Mouse (Mus musculus): ENCODE measurements around the gene Fgfr2.
"Not testable (repeated sequence)": the region's sequence is repeated elsewhere in the genome, so short reads cannot be mapped to it uniquely, and the experiment has no call there.

Gene Fgfr2

DNA sequence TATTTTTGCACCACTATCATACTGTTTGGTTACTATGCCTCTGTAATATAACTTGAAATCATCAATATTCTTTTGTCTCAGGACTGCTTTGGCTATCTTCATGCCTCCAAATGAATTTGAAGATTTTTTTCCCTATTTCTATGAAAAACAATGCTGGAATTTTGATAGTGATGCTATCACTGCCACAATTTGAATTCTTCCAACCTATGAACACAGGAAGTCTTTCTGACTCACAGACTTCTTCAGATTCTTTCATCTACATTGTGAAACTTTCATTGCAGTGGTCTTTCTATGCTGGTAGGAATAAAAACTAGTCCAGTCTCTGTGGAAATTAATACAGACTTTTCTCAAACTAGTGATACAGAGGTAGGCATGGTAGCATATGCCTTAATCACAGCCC lies 2631.1 kb downstream of the Fgfr2 start:
- no peak for DNase-seq (ENCODE audit: low spot score)

DNA sequence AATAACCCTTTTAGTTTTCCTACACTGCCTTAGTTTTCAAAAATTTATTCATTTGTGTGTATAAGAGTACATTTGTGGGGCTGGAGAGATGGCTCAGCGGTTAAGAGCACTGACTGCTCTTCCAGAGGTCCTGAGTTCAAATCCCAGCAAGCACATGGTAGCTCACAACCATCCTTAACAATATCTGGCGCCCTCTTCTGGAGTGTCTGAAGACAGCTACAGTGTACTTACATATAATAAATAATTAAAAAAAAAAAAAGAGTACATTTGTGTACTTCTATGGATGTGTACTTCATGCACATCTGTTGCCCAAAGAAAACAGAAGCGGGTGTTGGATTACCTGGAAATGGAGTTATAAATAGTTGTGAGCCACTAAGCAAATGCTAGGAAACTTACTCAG lies 2644.1 kb downstream of the Fgfr2 start:
- DNase-seq (ENCODE audit: low spot score) = not testable (repeated sequence)

DNA sequence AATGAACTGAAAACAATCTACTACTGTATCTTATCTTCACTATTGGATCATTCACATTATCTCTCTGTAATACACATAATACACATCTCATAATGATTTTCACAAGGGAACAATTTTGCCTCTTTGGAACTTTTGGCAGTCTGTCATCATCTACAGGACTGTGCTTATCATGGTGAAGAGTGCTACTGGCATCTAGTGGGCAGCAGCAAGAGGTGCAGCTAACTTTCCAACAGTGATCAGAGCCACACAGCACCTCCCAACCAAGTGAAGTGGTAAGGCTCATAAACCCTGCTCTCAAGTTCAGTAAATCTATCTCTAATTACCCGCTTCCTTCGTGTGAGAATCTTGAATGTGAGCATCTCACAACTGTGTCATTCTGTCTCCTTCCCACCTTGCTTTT lies 2647.2 kb downstream of the Fgfr2 start:
- DNase-seq (ENCODE audit: low spot score) = no peak

DNA sequence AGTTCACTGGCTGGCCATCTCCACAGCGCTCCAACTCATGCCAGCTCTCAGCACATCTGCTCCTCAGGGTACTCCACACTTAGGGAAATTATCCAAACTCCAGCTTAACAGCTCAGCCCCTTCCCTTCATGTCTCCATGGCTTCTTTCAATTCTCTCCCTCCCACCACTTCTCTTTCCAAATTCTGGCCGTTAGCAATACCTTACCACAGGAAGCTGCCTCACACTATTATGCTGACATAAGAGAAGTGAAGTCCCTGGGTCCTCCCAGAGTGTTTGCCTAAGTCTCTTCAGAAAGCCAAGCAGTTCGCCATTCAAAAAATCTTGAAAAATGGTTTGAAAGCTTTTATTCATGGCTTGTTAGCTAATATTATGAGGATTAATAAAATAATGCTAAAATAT lies 2649.3 kb downstream of the Fgfr2 start:
- no peak for DNase-seq (ENCODE audit: low spot score)

DNA sequence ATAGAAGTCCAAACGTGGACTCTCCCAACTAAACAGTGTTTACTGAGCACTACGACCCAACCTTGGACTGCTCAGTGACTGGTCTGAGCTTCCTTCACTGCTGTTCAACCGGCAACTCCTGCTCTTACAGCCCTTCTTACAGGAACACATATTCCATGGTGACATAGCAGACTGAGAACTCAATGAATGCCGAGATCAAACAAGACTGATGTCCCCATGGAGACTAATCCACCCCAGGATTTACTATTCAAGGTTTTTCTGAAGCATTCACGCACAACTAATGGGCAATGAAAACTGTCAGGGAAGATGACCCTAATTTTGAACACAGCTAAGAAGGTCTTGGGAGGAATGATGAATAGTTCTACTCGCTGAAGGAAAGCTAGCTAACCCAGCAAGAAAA lies 2650.5 kb downstream of the Fgfr2 start:
- no peak for DNase-seq (ENCODE audit: low spot score)

DNA sequence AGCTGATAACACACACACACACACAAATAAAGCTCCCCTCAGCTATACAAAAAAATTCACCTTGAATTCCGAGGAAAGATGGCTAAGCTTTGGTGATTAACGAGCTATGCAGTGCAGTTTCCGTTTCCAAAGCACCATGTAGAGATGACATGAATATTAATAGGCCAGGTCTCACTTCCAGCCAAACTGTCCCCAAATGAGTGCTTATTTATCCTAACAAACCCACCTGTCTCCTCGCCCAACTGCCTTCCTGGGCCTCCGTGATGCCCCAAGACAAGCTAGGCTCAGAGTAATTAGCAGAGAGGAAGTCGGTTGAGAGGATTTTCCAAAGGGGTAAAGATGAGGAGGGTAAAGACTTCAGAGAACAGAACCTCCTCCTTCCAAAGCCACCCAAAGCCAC lies 2652.1 kb downstream of the Fgfr2 start:
- no peak for DNase-seq (ENCODE audit: low spot score)

DNA sequence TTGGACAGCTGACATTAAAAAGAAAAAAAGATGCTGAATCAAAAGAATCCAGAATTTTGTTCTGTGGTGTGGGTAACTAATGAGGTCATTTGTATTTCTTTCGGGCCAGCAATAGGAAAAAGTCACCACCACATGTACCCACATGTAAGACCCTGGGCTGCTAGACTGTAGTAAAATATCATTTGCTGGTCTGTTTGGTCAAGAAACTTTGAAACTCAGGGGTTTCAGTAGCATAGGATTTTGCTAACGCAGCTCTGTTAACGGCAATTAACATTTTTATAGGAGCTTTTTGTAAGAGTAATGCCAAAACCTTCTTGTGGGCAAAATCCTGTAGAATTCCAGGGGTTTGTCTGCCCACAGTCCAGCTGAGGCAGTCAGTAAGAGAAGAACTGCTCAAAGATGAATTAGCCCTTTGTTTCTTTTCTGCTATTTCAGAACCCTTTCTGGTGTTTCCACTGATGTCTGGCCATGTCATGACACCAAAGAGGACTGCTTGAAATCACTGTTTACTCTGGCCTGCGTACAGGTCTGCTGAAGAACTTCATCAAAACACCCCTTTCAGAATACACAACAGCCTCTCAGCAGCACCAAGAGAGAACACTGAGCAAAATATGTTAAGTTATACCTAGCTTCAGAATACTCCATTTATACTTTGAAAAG lies 2667.4 kb downstream of the Fgfr2 start:
- DNase-seq (ENCODE audit: low spot score) = no peak

DNA sequence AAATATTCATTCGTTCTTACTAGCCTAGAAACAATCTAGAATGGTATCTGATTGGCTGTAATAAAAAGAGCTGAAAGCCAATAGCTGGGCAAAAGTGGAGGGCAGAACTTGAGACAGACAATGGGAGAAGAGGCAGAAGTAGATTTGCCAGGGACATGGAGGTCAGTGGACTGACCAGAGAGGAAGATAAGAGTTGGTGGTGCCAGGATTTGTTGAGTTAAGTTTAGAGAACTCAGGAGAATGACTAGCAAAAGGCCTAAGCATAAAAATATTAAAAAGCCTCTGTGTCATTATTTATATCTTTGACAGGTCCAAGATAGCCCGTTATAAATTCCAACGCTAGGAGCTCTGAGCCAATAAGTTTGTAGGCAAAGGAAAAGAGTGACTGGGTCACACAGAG lies 2668.9 kb downstream of the Fgfr2 start:
- no peak for DNase-seq (ENCODE audit: low spot score)

DNA sequence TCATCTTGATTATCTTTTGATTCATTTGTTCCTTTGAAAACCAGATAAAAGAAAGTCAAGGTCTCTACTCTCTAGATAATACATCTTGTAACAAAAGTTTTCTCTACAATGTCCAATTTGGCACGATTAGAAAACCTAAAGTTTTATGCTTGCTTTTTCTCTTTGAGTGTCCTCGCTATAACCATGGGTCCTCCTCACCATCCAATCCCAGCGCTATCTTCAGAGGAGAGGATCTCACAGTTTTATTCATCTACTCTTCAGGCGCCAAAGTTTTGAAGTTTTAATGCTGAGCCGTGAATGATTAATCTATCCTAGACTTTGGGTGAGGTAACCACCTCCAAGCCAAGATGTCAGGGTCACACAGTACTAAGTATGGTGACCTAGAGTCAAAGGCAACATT lies 2687.4 kb downstream of the Fgfr2 start:
- DNase-seq (ENCODE audit: low spot score) = no peak

DNA sequence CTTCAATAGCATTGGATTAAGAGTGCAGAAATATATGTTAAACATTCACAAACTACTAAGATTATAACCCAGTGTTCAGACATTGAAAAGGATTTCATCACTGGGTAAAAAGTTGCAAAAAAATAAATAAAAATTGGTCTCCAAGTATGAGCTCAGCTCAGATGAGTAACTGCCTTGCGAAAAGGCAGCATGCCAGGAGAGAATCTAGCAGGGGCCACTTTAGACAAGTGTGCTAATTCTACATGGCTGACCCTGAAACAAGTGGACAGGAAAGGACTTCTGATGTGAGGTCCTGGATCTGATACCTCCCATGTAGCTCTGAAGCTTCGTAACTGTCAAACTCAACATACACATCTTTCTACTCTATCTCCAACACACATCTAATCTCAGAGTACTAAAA lies 2691.0 kb downstream of the Fgfr2 start:
- DNase-seq (ENCODE audit: low spot score) = no peak

DNA sequence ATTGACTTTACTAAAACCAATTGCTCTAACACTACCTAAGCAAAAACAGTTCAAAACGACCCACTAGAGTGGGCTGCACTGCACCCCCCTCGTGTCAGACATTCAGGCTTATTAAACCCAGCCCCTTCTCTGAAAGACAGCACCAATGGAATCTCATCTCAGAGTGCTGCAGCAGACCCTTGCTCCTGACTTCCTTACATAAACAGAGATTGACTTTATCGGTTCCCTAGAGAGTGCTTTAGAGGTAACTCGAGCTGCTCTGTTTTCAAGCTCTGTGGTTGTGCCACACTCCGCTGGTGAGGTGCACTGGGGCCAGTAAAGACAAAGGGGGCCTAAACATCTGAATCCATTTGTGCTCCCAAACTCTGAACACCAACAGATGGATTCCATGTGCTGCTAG lies 2696.6 kb downstream of the Fgfr2 start:
- no peak for DNase-seq (ENCODE audit: low spot score)

DNA sequence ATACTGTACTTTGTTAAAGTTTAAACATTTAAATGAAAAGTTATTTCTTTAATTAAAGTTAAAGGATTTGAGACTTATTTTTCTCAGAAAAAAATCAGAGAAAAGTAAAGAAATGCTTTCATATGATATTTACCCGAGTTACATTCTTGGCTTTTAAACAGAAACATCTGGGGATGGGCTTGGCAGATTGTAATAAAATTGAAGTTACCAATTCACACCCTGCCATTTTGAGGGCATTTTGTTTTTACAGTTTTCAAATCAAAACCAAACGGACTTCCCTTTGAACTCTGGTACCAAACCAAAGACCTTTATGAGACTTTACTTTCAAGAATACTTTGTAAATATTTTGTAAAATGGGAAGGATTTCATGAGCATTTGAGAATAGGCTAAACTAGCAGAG lies 2697.2 kb downstream of the Fgfr2 start:
- DNase-seq (ENCODE audit: low spot score) = no peak

DNA sequence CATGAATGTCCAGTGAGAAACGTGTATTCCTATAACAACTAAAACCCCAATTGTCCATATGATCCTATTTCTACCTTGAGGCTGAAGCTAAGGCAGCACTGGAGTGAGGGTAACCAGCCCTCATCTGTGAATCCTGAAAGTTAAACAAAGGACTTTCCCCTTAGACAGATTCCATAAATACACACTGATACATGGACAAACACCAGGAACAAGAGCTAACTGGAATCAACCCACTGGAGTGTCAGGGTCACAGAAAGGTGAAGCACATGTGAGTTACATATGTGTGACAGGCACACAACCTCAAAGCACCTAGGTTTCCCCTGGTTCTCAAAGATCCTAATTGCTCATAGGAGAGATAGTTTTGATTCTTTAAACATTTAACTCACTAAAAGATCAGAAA lies 2703.2 kb downstream of the Fgfr2 start:
- DNase-seq (ENCODE audit: low spot score) = no peak

DNA sequence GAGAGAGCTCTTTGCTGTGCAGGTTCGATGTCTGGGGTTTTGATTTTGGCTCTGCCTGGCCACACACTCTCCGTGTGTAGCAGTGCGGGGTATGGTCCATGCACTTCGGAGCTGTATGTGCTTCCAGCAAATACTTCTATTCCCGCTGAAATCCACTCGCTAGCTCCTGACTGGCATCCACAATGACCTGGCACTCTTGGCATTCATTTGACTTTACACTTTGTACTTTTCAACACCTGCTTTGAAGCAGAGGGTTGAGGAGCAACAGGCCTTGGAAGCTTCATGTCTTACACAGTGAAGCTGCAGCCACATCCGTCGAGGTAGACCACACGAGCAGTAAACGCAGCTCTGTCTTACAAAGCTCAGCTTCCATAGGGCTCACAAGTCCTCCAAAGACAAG lies 2715.5 kb downstream of the Fgfr2 start:
- DNase-seq (ENCODE audit: low spot score) = no peak

DNA sequence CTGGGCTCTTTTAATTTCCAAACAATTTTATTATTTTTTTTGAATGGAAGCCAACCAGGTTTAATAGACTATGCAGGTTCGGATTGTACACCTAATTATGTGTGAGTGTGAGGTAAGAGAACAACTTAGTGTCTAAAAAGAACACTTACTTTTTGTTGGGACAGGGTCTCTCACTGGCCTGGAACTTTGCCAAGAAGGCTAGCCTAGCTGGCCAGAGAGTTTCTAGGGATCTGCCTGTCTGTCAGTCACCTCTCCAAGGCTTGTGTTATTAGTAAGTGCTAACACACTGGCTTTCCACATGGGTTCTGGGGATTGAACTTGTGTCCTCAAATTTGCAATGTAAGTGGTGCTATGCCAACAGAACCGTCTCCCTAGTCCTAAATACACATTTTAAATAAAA lies 2719.8 kb downstream of the Fgfr2 start:
- DNase-seq (ENCODE audit: low spot score) = no peak

DNA sequence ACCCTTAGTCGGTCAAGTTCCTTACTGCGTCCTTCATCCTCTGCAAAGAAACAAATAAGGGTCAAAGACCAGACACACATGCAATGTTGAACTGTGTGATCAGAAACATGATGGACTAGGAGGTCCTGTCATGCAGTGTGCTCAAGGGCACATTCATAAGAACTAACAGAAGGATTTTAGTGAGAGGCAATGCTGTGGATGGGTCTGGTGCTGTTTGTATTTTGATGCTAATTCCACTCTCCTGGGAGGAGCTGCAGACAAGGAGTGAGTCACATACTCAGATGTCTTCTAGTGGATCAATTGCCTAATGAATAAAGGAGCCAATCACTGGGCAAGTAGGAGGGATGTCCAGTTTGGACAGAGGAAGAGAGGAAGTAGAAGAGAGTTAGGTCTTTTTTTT lies 2728.5 kb downstream of the Fgfr2 start:
- DNase-seq (ENCODE audit: low spot score) = no peak

DNA sequence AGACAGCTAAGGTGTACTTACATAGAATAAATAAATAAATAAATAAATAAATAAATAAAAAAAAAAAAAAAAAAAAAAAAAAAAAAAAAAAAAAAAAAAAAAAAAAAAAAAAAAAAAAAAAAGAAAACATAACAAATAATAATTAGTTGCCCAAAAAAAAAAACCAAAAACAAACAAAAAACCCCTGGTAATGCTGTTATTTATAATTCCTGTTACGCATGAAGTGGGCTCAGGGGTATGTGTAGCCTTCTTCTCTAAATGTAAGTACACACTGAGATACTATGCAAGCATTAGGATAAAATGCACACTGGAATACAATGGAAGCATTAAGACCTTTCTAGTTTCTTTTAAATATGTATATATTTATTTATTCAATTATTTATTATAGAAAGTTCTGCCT lies 2733.1 kb downstream of the Fgfr2 start:
- DNase-seq (ENCODE audit: low spot score) = not testable (repeated sequence)

DNA sequence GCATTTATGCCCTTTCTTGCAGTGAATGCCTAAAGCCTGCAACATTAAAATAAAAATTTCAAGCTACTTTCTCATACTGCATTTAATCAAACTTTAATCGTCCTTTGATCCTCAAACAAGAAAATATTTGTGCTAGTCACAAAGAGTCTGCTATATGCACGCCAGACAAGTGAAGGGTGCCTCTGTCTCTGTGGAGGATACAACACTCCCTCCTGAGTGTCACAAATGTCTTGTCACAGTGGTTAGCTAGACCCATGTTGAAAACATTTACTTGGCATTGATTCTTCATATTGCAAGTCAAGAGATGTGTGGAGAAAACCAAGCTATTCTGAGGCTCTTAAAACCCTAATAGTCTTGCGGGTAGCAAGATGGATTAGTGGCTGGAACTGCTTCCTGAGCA lies 2736.8 kb downstream of the Fgfr2 start:
- DNase-seq (ENCODE audit: low spot score) = no peak

DNA sequence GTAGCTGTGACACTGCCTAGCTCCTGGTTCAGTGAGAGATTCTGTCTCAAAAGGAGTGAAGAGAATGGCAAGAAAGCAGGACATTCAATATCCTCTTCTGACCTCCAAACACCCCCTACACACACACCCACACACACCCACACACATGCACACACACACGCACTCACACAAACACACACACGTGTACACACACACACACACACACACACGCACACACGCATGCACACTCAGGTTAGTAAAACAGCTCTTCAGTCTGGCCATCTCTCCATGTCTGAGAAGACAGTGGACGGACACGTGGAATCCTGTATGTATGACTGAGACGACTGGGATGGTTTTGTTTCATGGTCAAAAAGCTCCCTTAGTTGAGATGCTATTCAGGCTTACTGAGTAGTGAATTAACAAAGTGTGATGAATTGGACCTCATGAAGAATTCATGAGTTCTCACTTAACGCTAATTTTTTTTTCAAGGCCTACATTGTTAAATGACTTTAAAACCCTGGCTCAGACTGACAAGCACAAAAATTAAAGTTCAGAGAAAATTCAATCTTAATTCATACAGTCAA lies 2737.3 kb downstream of the Fgfr2 start:
- no peak for DNase-seq (ENCODE audit: low spot score)

DNA sequence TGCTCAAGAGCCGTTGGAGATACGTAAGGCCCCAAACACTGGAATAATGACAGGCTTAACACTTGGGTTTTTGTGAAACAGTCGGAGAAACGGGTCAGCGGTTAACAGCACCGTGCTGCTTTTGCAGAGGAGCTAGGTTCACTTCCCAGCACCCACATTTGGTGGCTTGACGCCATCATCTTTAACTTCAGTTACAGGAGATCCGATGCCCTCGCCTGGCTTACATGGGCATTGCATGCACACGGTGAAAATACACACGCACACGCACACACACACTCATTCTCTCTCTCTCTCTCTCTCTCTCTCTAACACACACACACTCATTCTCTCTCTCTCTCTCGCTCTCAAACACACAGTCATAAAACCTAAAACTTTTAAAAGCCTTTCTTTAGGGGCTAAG lies 2741.0 kb downstream of the Fgfr2 start:
- DNase-seq (ENCODE audit: low spot score) = no peak

DNA sequence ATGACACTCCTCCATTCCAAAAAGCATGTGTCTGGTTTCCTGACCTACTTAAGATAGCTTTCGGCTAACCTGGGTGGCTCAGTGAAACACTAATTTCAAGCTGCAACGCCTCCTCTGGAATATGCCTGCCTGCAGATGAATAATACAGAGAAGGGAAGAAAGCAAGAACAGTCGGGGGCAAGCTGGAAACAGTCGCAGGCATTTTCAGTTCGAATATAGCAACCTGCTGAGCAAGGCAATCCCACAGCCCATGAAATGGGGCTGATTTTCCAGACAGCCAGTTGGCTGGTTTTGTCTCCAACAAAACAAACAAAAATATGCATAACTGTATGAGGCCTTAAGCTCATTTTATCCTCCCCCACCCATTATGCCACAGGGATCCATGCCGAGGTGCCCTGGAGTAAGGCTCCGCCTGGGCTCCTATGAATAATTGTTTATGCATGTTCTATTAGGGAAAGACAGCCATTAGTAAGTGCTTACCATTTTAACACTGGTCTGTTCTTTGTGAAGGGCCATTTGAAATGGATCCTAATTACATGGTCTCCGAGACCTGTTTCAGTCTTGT lies 2741.7 kb downstream of the Fgfr2 start:
- no peak for DNase-seq (ENCODE audit: low spot score)

DNA sequence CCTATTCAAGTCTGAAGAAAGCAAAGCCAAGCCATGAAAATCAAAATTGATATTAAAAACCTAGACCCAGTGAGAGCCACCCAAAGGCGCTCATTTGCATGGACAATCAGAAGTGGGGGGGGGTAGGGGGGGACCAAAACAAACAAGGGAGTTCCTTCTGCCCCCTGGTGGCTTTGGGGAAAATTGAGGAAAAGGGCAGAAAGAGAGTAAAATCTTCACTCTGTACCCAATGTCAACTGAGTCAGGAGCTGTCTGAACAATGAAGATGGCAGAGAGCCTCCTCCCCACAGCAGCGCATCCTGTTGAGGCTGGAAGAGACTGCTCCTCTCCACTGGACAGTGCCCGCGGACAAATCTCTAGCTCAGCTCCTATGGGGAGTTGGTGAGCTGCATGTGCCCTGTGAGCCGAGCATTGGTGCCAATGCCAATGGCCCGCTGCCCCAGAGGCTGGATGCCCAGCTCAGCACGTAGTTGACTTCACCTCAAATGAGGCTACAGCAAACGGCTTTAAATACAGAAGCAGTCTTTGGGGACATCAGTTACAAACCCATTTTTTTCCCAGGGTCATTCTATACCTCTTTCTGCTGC lies 2742.3 kb downstream of the Fgfr2 start:
- no peak for DNase-seq (ENCODE audit: low spot score)

DNA sequence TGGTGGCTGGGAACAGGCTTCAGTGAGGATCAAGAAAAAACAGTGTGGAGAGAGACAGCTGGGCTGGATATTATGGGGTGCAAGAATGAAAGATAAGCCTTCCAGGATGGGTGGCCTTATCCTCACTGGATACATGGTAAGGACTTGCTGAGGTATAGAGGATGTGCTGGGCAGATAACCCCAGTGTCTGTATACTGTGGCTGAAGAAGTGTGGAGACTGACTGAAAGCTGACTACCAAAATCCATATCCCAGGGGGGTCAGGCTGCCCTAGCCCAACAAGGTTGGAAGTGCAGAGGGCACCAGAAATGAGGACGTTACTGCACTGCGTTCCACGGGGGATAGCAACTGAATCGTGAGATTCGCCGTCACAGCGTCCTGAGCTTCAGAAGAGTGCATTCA lies 2742.8 kb downstream of the Fgfr2 start:
- no peak for DNase-seq (ENCODE audit: low spot score)

DNA sequence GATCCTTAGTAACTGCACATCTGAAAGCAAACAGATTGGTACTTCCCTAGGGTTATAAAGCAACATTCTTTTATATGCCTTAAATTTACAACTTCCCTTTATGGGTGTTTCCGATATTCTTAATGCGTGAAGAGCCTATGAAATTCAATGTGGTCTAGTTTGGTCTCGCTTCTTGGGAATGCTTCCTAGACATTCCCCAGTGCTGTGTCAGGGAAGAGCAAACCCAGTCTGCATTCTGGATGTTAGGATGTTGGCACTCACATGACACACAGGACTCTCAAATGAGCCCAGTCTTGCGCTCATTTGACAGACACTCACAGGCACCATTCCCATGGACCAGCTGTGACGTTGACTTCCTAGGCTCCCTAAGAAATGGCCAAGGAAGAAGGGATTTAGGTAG lies 2743.3 kb downstream of the Fgfr2 start:
- DNase-seq (ENCODE audit: low spot score) = no peak

Data from spleen, adult 12 weeks (tissue).